Mouse (Mus musculus) monocyte, adult 59 days (primary cell): Measurements from ENCODE around the gene Rpl19. TPM values are rescaled to one million over a fixed set of nuclear protein-coding genes. Genes with fewer than 3 reads are reported as not detected.

ENCODE experiments used
- total RNA-seq, 2 experiments: library from RNA; stranded (reverse); gene quantifications; one replicate each; pipeline ENCODE4 v1.2.4; 2023

Rpl19 gene
- 1,000 to 10,000 TPM; 1,341 to 1,476 TPM for total RNA-seq

GRCm38 (mm10) chr11:98026570-98027296, at the start of gene Rpl19:
Gene Rpl19 (plus strand): TSS chr11:98026710.

GRCm38 (mm10) chr11:97985727-97986677, 40.5 kb upstream of the Rpl19 start, which contains the start of gene Plxdc1:
Gene Plxdc1 (minus strand): TSS chr11:97986444.

GRCm38 (mm10) chr11:97995564-97996288, 30.8 kb upstream of the Rpl19 start, which contains the start of gene Arl5c:
Gene Arl5c (minus strand): TSS chr11:97996181.

GRCm38 (mm10) chr11:98022555-98023371, 3.7 kb upstream of the Rpl19 start, which contains the start of gene Cacnb1:
Gene Cacnb1 (minus strand): TSS chr11:98023034.

GRCm38 (mm10) chr11:98052989-98053834, 26.7 kb downstream of the Rpl19 start, which contains the start of gene Stac2:
Gene Stac2 (minus strand): TSS chr11:98053462.

Other genes starting within 250 kb of the Rpl19 start
- 1,000 to 10,000 TPM; 1,105 to 1,260 TPM for gene Rpl23, start 244.3 kb upstream of the Rpl19 start, total RNA-seq
- 100 to 1,000 TPM; 164 to 170 TPM for gene Lasp1, start 227.7 kb upstream of the Rpl19 start, total RNA-seq
- gene B230217C12Rik, start 185.9 kb upstream of the Rpl19 start, total RNA-seq, result 1 to 10 TPM; 1.0 to 1.5 TPM
- gene Fbxo47, start 142.6 kb upstream of the Rpl19 start, total RNA-seq, result under 1 TPM; 0.24 to 0.27 TPM
- gene Plxdc1, start 40.3 kb upstream of the Rpl19 start, total RNA-seq, result 10 to 100 TPM; 31.5 to 33.8 TPM
- gene Arl5c, start 30.5 kb upstream of the Rpl19 start, total RNA-seq, result 100 to 1,000 TPM; 183 to 189 TPM
- gene Cacnb1, start 3.7 kb upstream of the Rpl19 start, total RNA-seq, result 10 to 100 TPM; 10.6 to 12.4 TPM
- under 1 TPM in 1 of 2 experiments, not detected in 1; 0.16 TPM for gene Stac2, start 26.8 kb downstream of the Rpl19 start, total RNA-seq
- gene Fbxl20, start 123.7 kb downstream of the Rpl19 start, total RNA-seq, result 10 to 100 TPM; 45.8 to 48.2 TPM
- 10 to 100 TPM; 48.0 to 52.5 TPM for gene Med1, start 166.6 kb downstream of the Rpl19 start, total RNA-seq
- gene Cdk12, start 176.3 kb downstream of the Rpl19 start, total RNA-seq, result 10 to 100 TPM; 71.2 to 74.7 TPM